Mouse (Mus musculus) small intestine, adult 2 months (tissue): ENCODE measurements around the gene Dynll2.

Experiments
- CTCF ChIP-seq: fragments of 200-500 bp; IDR thresholded peaks from 2 replicates; pipeline ENCODE4 v1.5.1; 2012; ENCODE audit warnings: low read depth, mild to moderate bottlenecking, control low read depth, inconsistent platforms, low read length, moderate library complexity, mixed read lengths; ENCODE audit not compliant: insufficient replicate concordance, insufficient read length; ENCODE audit errors: extremely low read depth
- POLR2A ChIP-seq: fragments of 200-500 bp; IDR thresholded peaks from 2 replicates; pipeline ENCODE4 v1.6.1; 2012; ENCODE audit warnings: low read depth, mild to moderate bottlenecking, control low read depth, inconsistent platforms, low read length, moderate library complexity

DNA sequence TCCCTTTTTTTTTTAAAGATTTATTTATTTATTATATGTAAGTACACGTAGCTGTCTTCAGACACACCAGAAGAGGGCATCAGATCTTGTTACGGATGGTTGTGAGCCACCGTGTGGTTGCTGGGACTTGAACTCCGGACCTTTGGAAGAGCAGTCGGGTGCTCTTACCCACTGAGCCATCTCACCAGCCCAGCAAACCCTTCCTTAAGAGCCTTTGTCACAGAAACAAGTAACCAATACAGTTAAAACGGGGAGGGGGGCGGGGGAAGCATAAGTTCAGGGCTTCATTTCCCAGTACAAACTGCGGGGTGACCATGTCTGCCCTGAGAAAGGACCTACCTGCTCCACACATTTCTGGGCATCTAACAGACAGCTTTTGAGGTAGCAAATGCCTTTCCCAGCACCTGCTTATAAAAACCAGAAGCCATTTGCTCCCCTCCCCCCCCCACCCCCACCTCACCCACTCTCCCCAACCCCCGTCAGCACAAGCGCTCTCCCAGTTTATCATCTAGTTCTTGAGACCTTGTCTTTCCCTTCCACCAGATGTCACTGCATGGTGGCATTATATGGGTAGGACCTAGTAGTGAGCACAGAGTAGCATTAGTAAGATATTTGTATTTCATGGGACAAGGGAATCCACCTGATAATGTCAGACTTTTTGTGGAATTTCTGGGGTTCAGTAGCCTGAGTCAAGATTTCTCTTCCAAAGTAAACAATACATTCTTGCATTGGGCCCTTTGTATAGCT, 13.6 kb downstream of the Dynll2 start:
- no peak for TF ChIP-seq CTCF
- no peak for TF ChIP-seq POLR2A
